Mouse (Mus musculus): ENCODE measurements around the gene St3gal3.

- TF ChIP-seq POLR2A (IDR thresholded peaks at IDR 0.05; ENCODE audit: insufficient read depth, low read depth, low read length) (peak; percentile 69), CTCF (IDR thresholded peaks at IDR 0.05) (0 out of 2 replicates have a peak, but pooled peaks have one; percentile 8)
Measured at GRCm38 (mm10) chr4:118179467-118180300, 45.0 kb upstream of the St3gal3 start, which contains the start of gene Kdm4a.
